Mouse (Mus musculus): ENCODE data around the gene Slitrk1.

The Slitrk1 gene

GRCm38 (mm10) chr14:108913714-108914263, at the start of gene Slitrk1:
Gene Slitrk1, minus strand, starts transcription at chr14:108914158.
- no peak for DNase-seq

- DNase-seq: no peak
Observed at GRCm38 (mm10) chr14:108935777-108936176, 21.8 kb upstream of the Slitrk1 start.

GRCm38 (mm10) chr14:108914336-108914735, 378 bp upstream of the Slitrk1 start:
- DNase-seq: no peak

- DNase-seq: no peak
Observed at GRCm38 (mm10) chr14:108912876-108913490, 975 bp downstream of the Slitrk1 start.

DNA sequence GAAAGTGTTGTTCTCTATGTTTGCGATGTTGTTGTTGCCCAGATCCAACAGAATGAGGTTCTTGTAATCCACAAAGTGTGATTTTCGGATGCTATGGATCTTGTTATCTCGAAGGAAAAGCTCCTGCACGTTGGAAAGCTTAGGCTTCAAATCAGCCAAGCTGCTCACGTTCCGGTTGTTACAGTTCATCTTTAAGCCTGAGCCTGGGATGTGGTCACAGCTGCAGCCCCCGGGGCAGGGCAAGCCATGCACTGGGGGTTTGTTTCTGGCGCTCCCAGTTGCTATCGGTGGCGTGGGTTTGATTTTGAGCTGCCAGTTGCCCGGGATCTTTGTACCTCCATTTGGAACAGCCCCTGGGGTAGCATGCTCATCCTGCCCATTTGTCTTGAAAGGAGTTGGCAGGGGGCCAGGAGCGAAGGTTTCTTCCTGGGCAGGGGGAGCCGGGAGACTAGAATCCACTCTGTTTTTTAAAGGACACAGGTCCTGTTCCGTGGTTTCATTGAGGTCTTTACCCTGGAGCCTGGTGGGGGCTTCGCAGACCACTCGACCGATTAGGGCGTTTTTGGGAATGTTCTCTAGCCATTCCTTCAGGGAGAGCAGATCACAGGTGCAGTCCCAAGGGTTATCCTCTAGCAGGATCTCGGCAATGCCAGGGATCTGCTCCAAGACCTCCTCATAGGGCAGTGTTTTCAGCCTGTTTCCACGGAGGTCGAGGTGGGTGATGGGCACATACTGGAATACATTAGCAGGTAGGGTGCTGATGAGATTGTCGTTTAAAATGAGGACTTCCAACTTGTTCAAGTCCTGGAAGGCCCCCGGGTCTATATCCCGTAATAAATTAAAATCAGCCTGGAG, 1.7 kb downstream of the Slitrk1 start:
- DNase-seq: no peak

DNA sequence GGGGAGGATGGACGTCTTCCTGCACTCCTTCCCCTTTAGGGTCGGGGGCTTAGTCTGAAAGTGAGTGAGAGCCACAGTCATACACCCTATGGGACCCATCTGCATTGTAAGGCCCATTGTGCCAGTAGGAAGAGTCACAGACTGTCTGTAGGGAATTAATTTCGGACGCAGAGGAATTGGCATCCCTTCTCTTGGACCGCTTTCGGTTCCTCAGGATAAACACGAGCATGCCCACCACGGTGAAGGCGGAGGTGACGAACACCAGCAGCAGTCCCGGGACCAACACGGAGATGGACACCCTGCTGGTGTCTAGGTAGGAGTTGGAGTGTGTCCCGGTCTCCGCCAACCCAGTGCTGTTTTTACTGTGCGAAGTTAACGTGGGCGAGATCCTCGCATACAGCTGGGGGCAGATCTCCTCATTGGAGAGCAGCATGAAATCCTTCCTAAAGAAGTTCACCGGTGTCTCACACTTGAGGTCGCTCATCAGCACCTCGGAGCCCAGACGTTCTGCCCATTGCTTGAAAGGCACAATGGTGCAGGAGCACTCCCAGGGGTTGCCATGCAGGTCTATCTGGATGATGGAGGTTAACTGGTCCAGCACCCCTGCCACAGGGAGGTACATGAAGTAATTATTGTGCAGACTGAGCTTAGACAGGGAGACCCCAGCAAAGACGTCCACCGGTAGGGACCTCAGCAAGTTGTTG, 2.7 kb downstream of the Slitrk1 start:
- DNase-seq: no peak

DNA sequence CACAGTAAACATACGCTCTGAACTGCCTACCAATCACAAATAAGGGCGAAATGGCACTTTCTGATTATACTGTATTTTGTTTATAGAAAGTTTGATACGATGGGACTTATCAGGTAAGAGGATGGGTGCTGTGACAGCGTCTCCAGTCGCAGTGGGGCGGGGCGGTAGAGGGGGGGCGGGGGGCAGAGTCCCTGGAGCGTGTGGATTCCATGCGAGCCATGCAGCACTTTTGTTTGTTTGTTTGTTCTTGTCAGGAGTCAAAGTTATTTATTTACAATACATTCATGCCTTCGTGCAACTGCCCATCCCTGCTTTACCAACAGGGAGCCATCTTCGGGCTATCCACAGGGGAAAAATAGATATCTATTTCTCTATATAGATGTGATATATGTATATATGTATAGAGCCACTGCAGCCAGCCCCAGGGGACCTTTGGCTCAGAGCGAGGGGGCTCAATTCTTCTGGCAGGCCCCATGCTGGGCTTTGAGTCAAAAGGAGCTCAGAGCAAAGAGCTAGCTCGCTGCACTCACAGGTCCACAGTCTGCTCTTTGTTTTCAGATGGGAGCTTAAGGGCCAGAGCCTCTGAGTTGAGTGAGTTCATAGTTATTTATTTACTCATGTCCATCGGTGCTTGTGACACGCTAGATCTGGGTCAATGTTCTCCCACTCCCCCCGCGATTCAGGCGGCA, 3.4 kb downstream of the Slitrk1 start:
- DNase-seq: no peak

GRCm38 (mm10) chr14:108909336-108909953, 4.5 kb downstream of the Slitrk1 start:
- no peak for DNase-seq

GRCm38 (mm10) chr14:108898601-108899000, 15.4 kb downstream of the Slitrk1 start:
- DNase-seq: no peak

DNA sequence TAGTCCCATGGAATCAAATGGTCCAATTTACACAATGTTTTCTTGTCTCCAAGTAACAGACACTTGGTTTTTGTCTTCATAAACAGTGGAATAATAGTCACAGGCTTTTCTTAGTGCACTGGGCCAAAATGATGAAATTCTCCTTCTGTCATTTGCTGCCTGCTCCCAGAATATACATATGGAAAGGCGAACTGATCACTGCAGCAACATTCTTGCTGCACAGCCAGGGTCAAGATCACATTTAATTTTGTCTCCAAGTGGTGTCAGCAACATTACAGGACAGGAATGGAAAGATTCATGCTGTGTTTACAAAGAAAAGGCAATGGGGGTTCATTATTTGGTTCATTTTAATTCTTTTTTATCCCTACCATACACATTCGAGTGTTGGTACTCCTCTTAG, 18.5 kb downstream of the Slitrk1 start:
- no peak for DNase-seq

DNA sequence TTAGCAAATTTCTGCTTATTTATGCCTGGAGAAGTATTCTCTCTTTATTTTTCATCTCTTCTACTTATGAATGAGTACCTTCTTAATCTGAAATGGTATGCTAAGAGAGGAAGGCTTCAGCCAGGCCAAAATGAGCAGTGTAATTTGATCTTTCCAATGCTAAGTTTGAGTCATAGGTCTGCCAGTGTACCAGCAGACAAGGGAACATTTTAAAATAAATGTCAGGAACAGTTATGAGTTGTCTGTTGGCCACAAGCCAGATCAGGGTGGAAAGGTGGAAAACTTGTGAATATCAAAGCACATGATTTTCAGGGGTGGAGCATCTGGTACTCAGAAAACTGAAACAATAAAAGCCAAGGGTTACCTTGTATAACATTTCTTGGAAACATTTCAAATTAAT, 46.1 kb downstream of the Slitrk1 start:
- no peak for DNase-seq

- DNase-seq: no peak
Observed at GRCm38 (mm10) chr14:108864631-108865030, 49.3 kb downstream of the Slitrk1 start.

DNA sequence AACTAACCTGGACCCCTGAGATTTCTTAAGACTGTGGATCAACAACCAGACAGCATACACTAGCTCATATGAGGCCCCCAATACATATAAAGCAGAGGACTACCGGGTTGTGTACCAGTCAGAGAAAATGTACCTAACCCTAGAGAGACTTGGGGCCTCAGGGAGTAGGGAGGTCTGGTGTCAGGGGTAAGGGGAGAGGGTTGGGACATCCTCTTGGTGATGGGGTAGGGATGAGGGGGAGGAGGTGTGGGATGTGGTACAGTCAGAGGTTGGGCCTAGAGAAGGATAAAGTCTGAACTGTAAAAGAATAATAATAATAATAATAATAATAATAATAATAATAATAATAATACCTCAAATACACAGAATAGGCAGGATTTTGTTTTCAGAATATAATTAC, 54.6 kb downstream of the Slitrk1 start:
- DNase-seq: no peak
